Mouse (Mus musculus) right cerebral cortex, postnatal 10 days (tissue): ENCODE measurements at regions not wholly inside any gene's neighbourhood (a gene's known extent, or its start where the extent isn't known, plus 50 kb on each side); places are given as distances from the start of the nearest gene placed in this dataset.

Experiments used
- DNase-seq, 2 experiments: peaks; one replicate each; pipeline ENCODE4 v3.0.0; 2021; ENCODE audit warnings: low spot score in 2 of 2

GRCm38 (mm10) chr10:97061961-97062360 is 417.4 kb upstream of the Dcn start:
- no peak for DNase-seq

DNA sequence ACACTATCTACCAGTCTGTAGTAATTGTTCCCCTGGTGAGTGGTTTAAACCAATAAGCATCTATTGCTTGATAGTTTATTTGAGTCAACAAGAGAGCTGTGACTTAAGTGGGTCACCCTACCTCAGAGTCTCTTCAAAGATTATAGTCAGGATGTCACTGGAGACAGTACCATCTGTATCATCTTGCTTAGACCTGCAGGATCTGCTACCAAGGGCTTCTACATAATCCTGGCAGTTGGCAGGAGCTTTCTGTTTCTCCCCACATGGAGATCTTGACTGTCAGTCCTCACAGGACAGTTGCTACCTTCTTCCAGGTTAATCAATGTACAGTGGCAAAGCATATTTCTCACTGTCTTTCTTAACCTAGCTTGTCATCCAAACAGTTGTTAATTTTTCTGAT is 414.9 kb upstream of the Dcn start:
- DNase-seq: no peak

GRCm38 (mm10) chr10:97078022-97078473 is 401.4 kb upstream of the Dcn start:
- peak; percentile 82 to 86 for DNase-seq

DNA sequence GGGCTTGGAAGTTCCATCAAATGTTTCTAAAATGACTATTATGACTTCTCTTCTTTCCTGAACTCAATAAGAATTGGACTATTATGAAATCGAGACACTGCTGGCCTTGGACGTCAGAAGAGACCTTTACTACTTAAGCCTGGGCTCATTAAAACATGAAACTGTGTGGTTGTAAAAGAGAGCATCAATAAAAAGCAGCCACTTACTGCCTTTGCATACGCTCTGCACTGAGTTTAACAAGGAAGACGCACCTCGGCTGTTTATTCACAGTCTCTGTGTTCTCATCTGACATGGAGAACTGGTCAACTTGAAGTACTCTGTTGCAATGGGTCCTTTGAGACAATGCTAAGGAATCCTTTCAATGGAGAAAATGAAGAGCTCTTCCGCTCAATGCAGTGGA is 399.8 kb upstream of the Dcn start:
- no peak for DNase-seq

DNA sequence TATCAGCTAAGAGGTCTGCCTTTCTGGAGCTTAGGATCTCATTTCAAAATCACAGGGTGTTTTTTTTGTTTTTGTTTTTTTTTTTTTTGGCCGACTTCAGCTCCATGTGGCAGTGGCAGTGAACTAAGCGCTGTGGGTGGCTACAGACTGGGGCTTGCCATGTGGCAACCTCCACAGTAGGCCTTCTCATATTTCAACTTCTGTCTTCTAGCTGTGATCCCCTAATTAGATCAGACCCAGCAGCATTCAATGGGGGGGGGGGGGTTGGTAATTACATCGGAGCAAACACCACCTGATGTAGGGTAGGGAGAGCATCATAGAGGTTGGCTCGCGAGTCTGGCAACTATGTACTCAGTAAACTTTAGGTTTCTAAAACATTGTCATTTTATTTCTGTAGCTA is 392.1 kb upstream of the Dcn start:
- no peak for DNase-seq

- DNase-seq: no peak
Observed at GRCm38 (mm10) chr10:97090254-97090653, 389.2 kb upstream of the Dcn start.

- no peak for DNase-seq
Observed at GRCm38 (mm10) chr10:97093886-97094285, 385.5 kb upstream of the Dcn start.

GRCm38 (mm10) chr10:97114501-97114900 is 364.9 kb upstream of the Dcn start:
- no peak for DNase-seq

DNA sequence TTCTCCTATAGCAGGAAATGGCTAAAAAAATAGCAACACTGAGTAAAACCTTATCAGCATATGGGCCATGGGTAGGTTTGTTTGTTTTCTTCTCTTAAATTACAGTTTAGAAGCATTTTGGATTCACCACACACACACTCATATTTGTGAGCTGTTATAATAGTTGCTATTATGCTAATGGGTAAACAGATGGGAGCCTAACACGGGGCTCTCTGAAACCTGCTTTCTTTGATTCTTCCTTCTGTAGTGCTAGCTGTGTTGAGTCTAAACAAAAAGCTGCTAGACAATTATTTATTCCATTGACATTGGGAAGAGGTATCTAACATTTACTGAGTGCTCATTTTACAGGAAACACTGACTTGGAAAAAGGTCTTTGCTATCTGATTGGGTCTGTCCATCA is 356.7 kb upstream of the Dcn start:
- no peak for DNase-seq

DNA sequence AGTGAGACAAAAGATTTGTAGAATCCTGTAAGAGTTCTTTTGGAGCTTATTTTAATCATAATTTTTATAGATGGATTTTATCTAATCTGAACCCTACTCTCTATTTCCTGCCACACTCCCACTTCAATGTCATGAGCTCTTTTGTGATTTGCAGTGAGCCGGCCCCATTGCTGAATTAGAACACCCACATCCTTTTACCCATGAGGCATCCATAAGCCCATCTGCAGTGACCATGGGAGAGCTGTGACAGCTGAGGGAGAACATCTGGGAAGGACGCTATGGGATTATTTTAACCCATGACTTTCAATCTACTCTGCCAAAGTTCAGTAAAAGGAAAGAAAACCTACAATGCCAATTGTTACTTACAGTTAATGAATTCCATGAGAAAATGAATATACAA is 337.8 kb upstream of the Dcn start:
- no peak for DNase-seq

- no peak for DNase-seq
Observed at GRCm38 (mm10) chr10:97158561-97159395, 320.6 kb upstream of the Dcn start.

DNA sequence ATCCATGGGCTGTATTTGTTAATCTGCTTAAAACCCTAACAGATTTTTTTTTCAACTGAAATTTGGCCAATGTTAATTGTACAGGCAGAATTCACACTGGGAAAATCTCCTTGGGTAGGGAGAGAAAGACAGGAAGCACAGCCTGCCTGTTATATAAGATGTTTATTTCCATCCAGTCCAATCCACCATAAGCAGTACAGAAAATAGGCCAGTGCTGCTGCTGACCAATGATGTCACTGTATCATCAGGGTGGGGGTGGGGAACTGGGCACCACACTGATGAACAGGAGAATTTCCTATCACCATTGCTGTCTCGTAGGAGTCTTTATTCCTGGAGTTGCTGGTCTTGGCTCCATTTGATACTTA is 320.0 kb upstream of the Dcn start:
- DNase-seq: no peak

DNA sequence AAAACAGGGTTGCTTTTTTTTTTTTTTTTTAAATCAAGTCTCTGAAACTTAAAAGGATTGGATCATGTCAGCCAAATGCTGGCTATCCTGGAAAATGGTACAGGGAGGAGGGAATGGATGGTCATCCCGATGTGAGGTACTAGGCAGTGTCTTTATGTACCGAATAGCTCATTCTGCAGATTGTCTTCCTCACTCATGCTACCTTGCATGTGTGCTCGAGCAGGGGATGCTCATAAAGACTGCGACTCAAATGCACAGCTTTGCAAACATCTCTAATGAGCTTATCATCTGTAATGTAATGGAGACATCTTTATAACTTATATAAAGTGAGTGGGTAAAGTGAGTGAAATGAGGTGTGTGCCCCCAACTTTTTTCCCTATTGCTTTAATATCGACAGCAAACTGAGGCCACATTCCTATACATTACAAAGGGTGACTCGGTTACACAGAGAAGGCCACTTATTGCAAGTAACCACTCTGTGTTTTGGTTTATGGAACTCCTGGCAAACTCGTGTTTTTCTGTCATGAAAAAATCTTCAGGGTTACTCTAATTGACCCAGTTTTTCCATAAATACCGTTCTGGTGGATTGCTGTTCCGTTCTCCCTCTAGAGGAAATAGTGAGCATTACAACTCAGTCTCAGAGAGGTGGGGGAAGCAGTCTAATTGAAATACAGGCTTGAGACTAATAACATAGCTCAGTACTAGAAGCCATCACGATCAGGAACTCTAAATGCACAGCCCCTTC is 319.4 kb upstream of the Dcn start:
- DNase-seq: peak in 1 of 2 experiments; percentile 26

GRCm38 (mm10) chr10:97160892-97161291 is 318.5 kb upstream of the Dcn start:
- no peak for DNase-seq

DNA sequence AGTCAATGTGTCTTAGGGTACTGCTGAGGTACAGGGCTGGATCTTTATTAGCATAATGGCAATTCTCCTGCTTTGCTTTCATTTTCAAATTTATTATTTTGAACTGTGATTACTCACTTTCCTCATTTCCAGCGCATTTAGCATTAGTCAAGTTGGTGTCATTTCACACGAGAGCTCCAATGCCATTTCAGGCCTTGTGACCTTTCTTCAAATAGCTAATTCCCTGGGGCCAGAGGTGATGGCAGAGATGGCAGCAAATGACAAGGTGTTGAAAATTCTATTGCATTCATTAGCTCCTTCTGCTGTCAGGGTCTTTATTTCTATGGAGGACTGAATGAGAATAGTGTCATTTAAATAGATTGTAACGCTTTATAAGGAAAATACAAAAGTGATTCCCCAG is 300.9 kb upstream of the Dcn start:
- no peak for DNase-seq

GRCm38 (mm10) chr10:97189696-97190095 is 289.7 kb upstream of the Dcn start:
- no peak for DNase-seq

GRCm38 (mm10) chr10:97211238-97211695 is 268.1 kb upstream of the Dcn start:
- DNase-seq: peak in 1 of 2 experiments; percentile 23

DNA sequence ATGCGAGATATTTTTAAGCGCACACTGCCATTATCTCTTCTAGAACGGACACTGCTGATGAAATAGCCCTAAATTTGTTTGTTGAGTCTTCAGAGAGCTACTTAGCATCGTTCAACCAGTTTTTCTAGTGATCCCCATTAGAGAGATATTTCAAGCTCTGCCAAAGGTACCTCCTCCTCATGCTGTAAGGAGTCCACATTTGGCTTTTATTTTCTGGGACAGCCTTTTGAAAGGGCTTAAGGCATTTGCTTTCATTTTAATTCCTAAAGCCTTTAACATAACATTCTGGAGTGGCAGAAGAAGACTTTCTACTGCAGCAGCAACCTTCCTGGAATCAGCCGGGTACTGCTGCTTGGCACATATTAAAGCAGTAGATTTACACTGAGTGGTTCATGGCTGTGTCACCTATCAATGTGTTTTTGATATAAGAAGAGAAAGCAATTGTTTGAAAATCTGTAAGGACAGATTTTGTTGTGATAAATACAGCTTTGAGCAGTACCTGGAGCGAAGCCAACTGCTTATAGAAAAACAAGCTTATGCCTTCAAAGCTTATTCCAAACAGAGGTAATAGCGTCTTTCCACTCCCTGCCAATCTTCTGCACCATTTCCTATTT is 267.5 kb upstream of the Dcn start:
- DNase-seq: no peak

DNA sequence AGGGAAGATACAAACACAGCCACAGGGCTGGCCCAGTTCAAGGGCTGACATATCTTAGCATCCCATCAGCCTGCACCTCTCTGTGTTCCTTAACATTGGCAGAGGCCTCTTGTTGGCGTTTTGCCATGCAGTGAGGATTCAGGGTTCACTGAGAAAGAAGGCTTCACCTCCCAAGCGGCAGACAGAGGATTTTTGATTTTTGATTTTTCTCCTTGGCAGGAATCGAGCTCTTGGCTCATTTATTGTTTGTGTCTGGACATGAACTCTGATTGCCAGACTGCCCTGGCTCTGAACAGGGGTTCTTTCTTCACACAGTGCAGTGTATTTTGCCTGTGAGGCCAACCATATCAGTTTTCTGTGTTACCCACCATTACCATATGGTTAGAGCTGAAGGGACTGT is 259.9 kb upstream of the Dcn start:
- DNase-seq: peak; percentile 56 to 71

DNA sequence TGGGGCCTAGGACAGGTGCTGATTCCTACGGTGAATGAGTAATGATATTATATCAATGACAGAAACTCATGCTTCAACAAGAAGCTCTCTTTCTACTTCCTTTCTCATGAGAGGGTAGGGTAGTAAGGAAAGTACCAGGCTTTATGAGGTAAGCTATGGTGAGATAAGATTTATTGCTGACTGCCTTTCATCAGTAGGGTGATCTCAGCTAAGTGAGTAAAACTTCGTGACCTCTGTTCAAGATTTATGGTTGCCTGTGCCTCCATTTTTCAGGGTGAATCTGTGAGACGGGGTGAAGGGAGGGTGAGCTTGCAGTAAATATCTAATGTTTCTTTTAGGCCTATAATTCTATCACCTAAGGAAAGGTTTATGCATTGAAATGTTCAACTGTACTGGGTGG is 259.0 kb upstream of the Dcn start:
- no peak for DNase-seq

- DNase-seq: no peak
Observed at GRCm38 (mm10) chr10:97235631-97236030, 243.8 kb upstream of the Dcn start.

- DNase-seq: no peak
Observed at GRCm38 (mm10) chr10:97241476-97241875, 237.9 kb upstream of the Dcn start.

GRCm38 (mm10) chr10:97245674-97246073 is 233.7 kb upstream of the Dcn start:
- no peak for DNase-seq
